Mouse (Mus musculus) kidney, adult 9 months (tissue): Measurements from ENCODE around the gene Bcdin3d.
A peak's percentile ranks its signal among the peaks of the same experiment; 100 is the strongest.

Experiments used
- DNase-seq: peaks from one replicate; pipeline ENCODE4 v3.0.0; 2022

The Bcdin3d gene

DNA sequence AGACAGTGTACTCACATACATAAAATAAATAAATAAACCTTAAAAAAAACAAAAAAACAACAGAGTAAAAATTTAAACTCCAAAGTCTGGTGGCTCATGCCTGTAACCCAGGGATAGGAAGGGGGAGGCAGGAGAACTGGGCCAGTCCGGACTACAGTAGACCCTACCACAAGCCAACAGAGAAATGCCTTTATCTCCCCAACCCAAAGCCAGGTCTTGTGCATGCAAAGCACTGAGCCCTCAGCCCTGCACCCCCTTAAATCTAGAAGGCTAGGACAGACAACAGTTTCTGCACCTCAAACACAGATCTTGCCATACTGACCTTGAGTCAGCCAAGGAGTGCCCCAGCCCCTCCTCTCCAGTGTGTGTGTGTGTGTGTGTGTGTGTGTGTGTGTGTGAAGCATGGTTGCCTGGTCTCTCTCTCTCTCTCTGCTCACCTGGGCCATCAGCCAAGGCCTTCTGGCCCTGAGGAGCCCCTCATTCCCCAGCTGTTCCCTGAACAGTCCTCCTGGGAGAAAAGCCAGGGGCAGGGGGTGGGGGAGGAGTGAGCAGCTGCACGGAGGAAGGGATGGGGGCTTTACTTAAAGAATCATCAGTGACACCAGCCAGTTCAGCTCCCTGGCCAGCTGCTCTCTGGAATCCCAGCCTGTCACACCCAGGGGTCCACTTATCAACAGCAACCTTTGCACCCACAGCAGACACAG lies 34.3 kb downstream of the Bcdin3d start:
- DNase-seq = no peak

DNA sequence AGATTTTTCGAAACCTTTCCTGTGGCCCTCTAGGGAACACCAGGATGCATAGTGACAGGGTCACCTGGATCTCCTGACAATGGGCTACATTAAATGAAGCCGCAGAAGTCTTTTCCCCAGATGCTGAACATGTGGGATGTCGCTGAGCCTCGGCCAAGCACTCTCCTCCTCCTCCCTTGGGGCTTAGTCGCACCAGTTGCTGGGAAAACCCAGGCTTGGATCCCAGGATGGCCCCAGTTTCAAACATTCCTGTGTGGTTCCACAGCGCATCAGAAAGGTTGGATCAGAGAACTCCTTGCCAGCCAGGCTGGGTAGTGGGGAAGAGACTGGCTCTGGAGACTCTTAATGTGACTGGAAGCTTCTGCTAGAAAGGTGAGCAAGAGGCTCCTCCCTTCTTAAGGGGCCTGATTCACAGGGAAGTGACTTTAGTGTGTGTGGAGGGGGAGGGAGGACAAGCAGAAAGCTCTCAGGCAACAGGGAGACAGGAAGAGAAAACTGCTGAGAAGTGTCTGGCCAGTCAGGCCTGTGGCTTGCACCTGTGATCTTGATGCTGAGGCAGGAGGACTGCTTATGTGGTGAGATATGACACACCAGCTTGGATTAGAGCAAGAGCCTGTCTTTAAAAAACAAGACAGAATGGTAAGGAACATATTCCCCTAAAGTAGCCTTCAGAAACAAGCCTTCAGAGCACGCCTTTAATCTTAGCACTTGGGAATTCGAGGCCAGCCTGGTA lies 35.4 kb downstream of the Bcdin3d start:
- no peak for DNase-seq

DNA sequence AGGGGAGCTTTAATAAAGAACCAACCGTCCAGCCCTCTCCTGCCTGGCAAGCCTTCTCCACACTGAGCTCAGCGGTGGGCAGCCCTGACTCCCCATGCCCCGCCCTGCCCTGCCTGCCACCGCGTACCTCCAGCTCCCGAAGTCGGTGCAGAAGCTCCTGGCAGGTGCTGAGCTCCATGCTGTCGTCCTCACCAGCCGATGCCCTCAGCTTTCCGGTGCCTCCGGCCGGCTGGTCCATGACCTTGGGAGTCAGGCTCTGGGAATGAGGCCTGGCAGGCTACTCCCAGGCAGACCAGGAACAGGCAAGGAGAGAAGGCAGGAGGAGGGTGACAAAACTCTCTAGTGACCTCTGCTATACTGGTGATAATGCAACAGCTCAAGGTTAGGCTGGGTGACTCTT lies 40.6 kb downstream of the Bcdin3d start:
- DNase-seq = no peak

DNA sequence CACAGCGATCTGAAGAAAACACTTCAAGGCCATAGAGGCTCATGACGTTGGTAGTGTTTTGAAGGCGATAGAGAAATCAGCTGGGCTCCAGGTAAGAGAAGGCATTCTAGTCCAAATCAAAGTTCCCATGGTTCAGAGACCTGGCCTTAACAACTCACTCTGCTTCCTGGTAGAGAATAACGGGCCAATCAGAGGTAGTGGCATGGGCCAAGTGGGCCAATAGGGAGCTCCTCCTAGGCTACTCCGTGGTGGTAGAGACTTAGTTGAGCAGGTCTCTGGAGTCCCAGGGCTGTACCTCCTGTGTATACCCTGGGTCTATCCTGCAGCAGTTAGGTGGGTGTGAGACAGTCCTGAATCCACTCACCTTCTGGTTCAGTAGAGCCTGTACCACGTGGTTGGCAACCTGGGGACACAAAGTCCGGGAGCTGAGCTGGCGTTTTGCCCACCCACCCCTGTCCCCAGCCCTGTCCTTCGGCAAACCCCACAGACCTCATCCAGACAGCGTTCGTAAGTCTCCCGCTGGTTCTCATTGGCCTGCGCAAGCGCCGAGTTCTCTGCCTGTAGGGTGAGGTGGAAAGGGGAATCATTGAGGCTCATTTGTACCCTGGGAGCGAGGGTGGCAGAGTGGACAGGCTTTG lies 41.3 kb downstream of the Bcdin3d start:
- no peak for DNase-seq

DNA sequence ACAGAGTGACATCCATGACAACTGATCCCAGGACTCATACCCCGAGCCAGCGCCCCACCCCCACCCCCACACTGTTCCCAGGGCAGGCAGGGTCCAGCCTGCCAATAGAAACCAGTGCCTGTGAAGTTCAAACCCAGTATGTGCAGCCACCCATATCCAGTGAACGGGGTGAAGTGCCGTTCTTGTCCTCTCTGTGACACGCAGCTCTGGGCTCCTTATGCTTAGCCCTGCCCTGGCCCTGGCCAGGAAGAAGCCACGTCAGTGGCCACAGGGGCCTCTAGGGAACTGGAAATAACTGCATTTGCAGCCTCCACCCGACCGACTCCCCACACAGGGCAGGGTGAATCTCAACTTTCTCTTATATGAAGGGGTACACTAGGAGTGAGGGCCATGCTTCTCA lies 42.6 kb downstream of the Bcdin3d start:
- peak; percentile 29 for DNase-seq

DNA sequence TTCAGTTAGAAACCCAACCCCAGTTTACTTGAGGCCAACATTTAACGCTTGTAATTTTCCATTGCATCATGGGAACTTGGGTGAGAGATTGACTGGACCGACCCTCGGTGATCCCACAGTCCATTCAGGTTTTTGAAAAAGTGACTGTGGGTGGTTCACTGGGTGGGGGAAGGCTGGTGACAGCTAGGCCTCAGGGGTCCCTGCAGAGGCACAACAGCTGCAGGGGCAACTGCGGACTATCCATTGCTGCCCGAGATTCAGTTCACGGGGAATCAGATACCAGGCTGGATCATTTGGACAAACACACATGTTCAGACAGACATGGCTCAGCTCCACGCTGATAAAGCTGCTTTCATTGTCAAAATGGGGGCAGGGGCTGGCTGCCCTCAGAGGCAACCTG lies 43.0 kb downstream of the Bcdin3d start:
- DNase-seq = no peak

DNA sequence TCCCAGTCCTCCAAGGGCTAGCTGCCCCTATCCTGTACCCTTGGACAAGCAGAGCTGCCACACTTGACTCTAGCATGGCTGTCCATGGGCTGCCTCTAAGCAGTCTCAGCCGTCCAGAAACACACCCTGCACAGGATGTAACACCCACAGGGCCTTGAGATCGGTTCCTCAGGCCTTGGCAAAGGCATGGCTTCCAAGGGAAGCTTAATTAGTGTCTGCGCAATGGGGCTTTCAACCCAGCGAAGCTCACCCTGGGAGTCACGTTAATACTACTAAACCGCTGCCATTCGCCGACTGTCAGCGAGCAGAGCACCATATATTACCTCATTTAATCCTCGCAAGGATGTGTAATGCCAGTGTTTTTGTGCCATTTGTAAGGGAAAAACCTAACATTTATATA lies 43.5 kb downstream of the Bcdin3d start:
- DNase-seq = no peak

DNA sequence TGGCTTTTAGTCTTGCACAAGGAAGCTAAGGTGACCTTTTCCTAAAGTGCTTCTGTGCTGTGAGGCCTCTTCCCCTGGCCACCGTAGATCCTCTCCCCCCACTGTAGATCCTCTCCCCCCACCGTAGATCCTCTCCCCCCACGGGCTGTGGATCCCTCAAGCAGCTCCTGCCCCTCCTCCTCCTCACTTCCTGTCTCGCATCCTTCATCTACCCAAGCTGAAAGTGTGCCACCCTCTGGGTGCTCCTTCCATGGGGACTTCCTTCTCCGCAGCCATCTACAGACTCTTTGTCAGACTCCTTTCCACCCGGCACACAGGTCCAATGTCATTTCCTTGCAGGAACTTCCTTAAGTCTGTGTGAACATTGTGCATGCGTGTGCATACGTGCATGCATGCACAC lies 44.1 kb downstream of the Bcdin3d start:
- no peak for DNase-seq

DNA sequence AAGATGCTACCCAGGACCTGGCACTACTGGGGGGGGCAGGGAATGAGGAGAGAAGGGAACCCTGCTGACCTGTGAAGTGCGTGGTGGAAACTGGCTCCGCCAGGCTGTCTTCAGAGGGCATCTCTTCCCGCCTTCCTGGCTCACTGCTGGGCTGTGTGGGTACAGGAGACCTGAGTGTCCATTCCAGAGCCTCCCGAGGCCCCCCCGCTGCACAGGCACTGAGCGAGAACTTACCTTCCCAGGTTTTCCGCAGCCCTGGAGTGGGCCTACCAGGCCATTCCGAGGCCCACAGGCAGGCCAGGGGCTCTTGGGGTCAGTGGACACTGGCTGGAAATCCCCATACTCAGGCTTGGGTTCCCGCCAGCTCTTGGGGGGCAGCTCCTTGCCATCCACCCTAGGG lies 50.6 kb downstream of the Bcdin3d start:
- DNase-seq = no peak

DNA sequence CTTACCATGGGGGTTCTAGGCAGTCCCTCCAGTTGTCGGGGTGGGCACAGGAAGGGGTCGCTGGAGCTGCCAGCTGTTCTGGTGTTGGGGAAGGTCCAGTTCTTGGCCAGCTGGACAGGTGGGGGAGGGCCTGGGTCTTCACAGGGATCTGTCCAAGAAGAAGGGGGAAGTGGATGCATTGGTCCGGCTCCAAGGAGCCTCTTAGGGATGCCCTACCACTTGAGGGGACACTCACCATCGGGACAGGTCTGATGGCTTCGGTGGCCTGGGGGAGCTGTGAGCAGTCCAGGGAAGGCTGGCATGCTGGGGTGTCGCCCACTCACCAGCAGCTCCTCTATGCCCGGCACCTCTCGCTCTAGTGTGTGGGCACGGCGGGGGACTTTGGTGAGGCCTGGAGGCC lies 51.4 kb downstream of the Bcdin3d start:
- no peak for DNase-seq

DNA sequence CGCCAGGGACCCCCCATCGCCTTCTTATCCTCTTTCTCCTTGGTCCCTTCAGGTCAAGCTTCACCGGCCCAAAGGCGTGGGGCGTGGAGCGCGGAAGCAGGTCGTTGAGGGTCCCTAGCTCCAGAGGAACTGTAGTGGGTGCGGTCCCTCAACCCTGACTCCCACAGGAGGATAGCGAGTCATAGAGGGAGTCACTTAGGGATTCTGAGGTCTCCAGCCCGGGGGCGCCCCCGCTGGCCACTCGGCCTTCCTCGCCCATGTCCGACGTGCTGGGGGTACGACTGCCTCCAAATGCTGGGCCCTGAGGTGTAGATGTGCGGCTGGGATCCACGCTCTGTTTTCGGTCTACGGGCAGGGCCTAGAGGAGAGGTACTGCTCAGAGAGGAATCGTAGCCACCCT lies 52.0 kb downstream of the Bcdin3d start:
- DNase-seq = no peak

DNA sequence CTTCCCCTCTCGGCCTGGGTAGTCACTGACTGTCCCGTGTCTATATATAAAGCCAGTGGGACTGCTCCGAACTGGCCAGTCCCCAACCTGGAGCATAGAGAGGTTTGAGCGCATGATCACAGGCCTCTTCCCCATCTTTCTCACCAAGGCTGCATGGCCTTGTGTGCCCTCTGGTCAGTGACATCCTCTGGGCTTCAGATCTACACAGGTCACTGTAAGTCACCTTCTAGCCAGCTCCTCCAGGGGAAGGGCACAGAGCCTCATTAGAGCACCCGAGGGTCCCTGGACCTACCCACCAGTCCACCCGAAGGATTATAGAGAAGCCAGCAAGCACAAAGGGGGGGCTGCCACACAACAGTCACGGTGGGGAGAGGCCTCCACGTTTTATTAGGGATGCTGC lies 52.9 kb downstream of the Bcdin3d start:
- DNase-seq = no peak

DNA sequence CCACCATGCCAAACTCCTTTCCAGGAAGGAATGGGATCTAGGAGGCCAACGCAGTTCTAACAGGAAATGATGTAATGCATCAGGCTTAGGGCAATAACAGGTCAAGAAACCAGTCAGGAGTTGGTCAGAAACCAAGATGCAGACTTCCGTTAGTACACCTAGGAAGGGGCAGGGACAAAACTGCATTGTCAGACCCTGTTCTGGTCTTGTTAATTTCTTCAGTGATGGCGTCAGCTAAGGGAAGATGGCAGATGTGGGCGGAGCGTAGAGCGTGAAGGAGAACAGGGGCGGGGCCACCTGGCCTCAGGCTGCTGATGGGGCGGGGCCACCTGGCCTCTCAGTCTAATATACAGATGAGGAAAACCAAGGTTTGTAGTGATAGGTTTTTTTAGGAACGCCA lies 53.4 kb downstream of the Bcdin3d start:
- DNase-seq = peak; percentile 42

DNA sequence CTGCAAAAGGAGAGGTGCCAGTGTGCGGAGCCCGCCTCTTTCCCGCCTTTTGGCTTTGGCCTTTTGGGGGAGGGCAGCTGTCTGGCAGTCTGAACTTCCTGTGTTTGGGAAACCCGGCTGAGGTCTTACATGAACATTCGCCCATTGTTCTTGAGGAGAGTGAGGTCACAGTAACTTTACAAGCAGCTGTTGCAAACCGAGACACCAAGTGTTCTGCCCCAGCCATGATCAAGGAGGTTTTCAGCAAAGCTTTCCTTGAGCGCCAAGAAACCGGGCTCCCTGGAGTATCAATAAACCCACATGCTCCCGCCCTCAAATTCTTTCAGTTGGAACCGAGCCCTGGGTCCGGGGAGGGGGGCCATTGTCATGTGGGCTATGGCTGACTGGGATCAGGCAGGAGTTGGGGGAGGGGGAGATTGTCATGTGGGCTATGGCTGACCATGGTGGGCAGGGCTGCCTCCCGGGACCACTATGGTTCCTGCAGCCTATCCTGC lies 54.0 kb downstream of the Bcdin3d start:
- peak; percentile 67 for DNase-seq

DNA sequence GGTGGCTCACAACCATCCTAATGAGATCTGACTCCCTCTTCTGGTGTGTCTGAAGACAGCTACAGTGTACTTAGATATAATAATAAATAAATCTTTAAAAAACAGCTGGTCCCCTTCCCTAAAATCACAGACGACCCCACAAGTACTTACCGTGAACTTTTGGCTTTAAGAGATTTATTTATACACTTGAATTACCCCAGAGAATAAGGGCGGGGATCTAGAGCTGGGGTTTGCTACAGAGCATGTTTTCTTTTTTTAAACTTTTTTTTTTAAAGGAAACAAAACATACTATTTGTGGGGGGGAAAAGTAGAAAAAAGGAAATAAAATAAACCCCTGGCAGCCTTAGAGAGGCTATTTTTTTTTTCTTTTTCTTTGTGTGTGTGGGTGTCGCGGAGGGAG lies 54.4 kb downstream of the Bcdin3d start:
- DNase-seq = no peak
